Mouse (Mus musculus): ENCODE data around the gene Zfp975. TPM values are rescaled to one million over a fixed set of nuclear protein-coding genes. Genes with fewer than 3 reads are reported as not detected.
"Not testable (repeated sequence)": the region's sequence is repeated elsewhere in the genome, so short reads cannot be mapped to it uniquely, and the experiment has no call there.

Gene Zfp975
- polyA plus RNA-seq (2015; fragmentation: Nextera tagmentation; extraction: Ambion mirVana) = 6.8 and 7.1 TPM in 2 replicates

GRCm38 (mm10) chr7:42692362-42693158 is at the start of gene Zfp975:
Gene Zfp975, minus strand, starts transcription at chr7:42692742.
- ATAC-seq (ENCODE audit: insufficient read depth, low FRiP score, low read depth) = peak; percentile 100
- H3K9ac ChIP-seq = peak within 1 kb of the TSS; percentile 44
- peak within 1 kb of the TSS; percentile 81 for H3K27ac ChIP-seq
- H3K9me3 ChIP-seq; H3K4me1 ChIP-seq; H3K27me3 ChIP-seq (replicated peaks); H3K36me3 ChIP-seq: not testable (repeated sequence)
- peak within 1 kb of the TSS; percentile 58 for H3K4me2 ChIP-seq
- WGBS = under 1% methylated on average over 23 of the region's 23 CpGs
- H3K4me3 ChIP-seq (replicated peaks) = peak within 1 kb of the TSS; percentile 59

- Histone ChIP-seq H3K27ac (no peak overlapping the region), H3K9ac (no peak overlapping the region), H3K4me2 (no peak overlapping the region), H3K27me3 (replicated peaks) (no peaks in the 10 kb centered on the region), H3K9me3 (no peaks in the 10 kb centered on the region), H3K4me1 (no peaks in the 10 kb centered on the region), H3K36me3 (no peaks in the 10 kb centered on the region), H3K4me3 (replicated peaks) (no peak overlapping the region)
- 84% methylated on average over 10 of the region's 10 CpGs for WGBS
- no peak; the same call in 1 of the 2 replicates for ATAC-seq (ENCODE audit: insufficient read depth, low FRiP score, low read depth)
Measured at GRCm38 (mm10) chr7:42738536-42739210, 46.1 kb upstream of the Zfp975 start.

- H3K4me2 ChIP-seq; H3K4me3 ChIP-seq (replicated peaks); H3K9me3 ChIP-seq; H3K4me1 ChIP-seq; H3K27ac ChIP-seq; H3K27me3 ChIP-seq (replicated peaks); H3K9ac ChIP-seq; H3K36me3 ChIP-seq; ATAC-seq (ENCODE audit: insufficient read depth, low FRiP score, low read depth): not testable (repeated sequence)
- 88% methylated on average over 4 of the region's 4 CpGs for WGBS
Measured at GRCm38 (mm10) chr7:42726917-42727316, 34.4 kb upstream of the Zfp975 start, which contains the start of gene Gm17067. Gene Gm17067, minus strand, starts transcription at chr7:42727017.

DNA sequence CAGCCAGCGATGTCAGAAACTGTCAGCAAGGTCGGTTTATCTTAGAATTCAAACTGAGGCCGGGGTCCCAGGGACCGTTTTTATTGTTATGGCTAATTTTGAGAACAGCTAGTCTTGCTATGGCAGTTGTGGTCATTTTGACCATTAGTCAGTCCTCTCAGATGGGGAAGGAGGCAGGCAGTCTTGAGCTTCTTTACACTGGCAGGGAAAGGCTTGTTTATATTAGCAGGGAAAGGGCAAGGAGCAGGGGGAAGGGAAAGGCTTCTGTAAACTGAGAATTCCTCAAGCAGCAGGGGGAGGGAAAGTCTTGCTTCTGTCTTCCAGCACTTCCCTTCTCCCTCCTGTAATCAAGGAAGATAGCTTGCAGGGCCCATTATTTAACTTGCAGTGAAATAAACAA is 709 bp upstream of the Zfp975 start:
- ATAC-seq (ENCODE audit: insufficient read depth, low FRiP score, low read depth); H3K36me3 ChIP-seq; H3K9ac ChIP-seq; H3K9me3 ChIP-seq; H3K27me3 ChIP-seq (replicated peaks); H3K4me1 ChIP-seq: not testable (repeated sequence)
- peak overlapping the region; percentile 59 for H3K4me3 ChIP-seq (replicated peaks)
- 1% methylated on average over 4 of the region's 4 CpGs for WGBS
- H3K27ac ChIP-seq = peak overlapping the region; percentile 81; the same call in 1 of the 2 replicates
- peak overlapping the region; percentile 58 for H3K4me2 ChIP-seq

GRCm38 (mm10) chr7:42680081-42680480 is 12.5 kb downstream of the Zfp975 start:
- not testable (repeated sequence) for H3K4me3 ChIP-seq (replicated peaks); H3K36me3 ChIP-seq; H3K27me3 ChIP-seq (replicated peaks); H3K27ac ChIP-seq; ATAC-seq (ENCODE audit: insufficient read depth, low FRiP score, low read depth); H3K4me2 ChIP-seq; H3K9ac ChIP-seq; H3K4me1 ChIP-seq; H3K9me3 ChIP-seq
- 95% methylated on average over 6 of the region's 6 CpGs for WGBS

DNA sequence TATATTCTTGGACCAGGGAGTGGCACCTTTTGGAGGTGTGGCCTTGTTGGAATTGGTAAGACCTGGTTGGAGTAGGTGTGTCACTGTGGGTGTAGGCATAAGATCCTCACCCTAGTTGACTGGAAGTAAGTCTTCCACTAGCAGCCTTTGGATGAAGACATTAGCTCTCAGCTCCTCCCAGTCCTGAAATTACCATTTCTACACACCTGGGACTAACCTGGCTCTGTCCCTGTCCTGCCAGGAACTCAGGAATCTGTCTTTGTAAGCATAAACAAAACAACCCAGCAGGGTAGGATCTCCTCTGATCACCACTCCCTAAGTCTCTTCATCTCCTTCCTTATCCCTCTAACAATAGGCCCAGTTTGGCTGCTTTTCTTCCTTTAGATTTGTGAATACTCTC is 12.9 kb downstream of the Zfp975 start:
- not testable (repeated sequence) for H3K27ac ChIP-seq; H3K4me3 ChIP-seq (replicated peaks); H3K9me3 ChIP-seq; ATAC-seq (ENCODE audit: insufficient read depth, low FRiP score, low read depth); H3K36me3 ChIP-seq; H3K4me2 ChIP-seq; H3K9ac ChIP-seq; H3K27me3 ChIP-seq (replicated peaks); H3K4me1 ChIP-seq

DNA sequence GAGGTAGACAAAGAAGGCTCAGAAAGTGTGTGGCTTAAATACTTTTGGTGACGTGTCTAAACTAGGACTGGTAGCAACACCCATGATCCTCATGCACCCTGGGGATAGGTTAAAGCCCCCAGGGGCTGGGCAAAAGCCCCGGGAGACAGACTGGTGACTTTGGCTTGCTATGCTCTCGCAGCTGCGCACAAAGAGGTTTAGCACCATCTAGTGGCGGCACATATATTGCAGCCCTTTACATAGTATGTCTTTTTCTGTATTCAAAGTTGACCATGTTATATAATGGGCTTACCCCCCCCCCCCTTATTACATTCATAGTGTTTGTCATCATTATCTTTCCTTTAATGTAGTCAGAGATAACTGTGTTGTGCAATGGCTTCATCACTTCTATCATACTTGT is 32.4 kb downstream of the Zfp975 start:
- 71% methylated on average over 5 of the region's 5 CpGs for WGBS
- not testable (repeated sequence) for H3K4me2 ChIP-seq; H3K27me3 ChIP-seq (replicated peaks); ATAC-seq (ENCODE audit: insufficient read depth, low FRiP score, low read depth); H3K9ac ChIP-seq; H3K4me1 ChIP-seq; H3K36me3 ChIP-seq; H3K4me3 ChIP-seq (replicated peaks); H3K27ac ChIP-seq; H3K9me3 ChIP-seq

- H3K27me3 ChIP-seq (replicated peaks); H3K9ac ChIP-seq; H3K9me3 ChIP-seq; H3K27ac ChIP-seq; H3K36me3 ChIP-seq; ATAC-seq (ENCODE audit: insufficient read depth, low FRiP score, low read depth); H3K4me1 ChIP-seq; H3K4me2 ChIP-seq; H3K4me3 ChIP-seq (replicated peaks): not testable (repeated sequence)
- WGBS = 75% methylated on average over 2 of the region's 2 CpGs
Measured at GRCm38 (mm10) chr7:42655211-42655610, 37.3 kb downstream of the Zfp975 start.

- H3K27me3 ChIP-seq (replicated peaks); H3K36me3 ChIP-seq; H3K9me3 ChIP-seq; H3K9ac ChIP-seq; ATAC-seq (ENCODE audit: insufficient read depth, low FRiP score, low read depth); H3K27ac ChIP-seq; H3K4me1 ChIP-seq: not testable (repeated sequence)
- 15% methylated on average over 3 of the region's 3 CpGs for WGBS
- Histone ChIP-seq H3K4me2 (peak overlapping the region; percentile 55), H3K4me3 (replicated peaks) (peak overlapping the region; percentile 48; the same call in 1 of the 2 replicates)
Measured at GRCm38 (mm10) chr7:42643120-42643620, 49.4 kb downstream of the Zfp975 start.

GRCm38 (mm10) chr7:42642152-42643115 is 50.1 kb downstream of the Zfp975 start, which contains the start of gene Zfp976:
Gene Zfp976, minus strand, starts transcription at chr7:42642588.
- H3K27me3 ChIP-seq (replicated peaks) = not testable (repeated sequence)

DNA sequence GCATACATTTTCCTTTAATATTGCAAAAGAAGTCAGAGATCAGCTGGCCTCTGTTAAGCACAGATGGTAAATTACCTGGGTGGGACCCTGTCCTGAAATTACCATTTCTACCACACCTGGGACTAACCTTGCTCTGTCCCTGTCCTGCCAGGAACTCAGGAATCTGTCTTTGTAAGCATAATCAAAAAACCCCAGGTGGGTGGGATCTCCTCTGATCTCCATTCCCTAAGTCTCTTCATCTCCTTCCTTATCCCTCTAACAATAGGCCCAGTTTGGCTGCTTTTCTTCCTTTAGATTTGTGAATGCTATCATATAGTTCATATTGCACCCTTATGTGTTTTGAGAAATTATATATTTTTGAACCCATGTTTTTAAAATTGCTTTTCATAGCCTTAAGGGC is 61.5 kb downstream of the Zfp975 start:
- H3K9me3 ChIP-seq; H3K4me1 ChIP-seq; H3K27ac ChIP-seq; H3K4me2 ChIP-seq; H3K36me3 ChIP-seq; H3K4me3 ChIP-seq (replicated peaks); H3K27me3 ChIP-seq (replicated peaks); H3K9ac ChIP-seq; ATAC-seq (ENCODE audit: insufficient read depth, low FRiP score, low read depth): not testable (repeated sequence)

More at GRCm38 (mm10) chr7:42642152-42643115, 50.1 kb downstream of the Zfp975 start, which contains the start of gene Zfp976:
- Histone ChIP-seq H3K4me2 (peak within 1 kb of the TSS; percentile 55), H3K4me3 (replicated peaks) (peak within 1 kb of the TSS; percentile 48)
- not testable (repeated sequence) for H3K9me3 ChIP-seq, H3K9ac ChIP-seq, H3K27ac ChIP-seq, H3K4me1 ChIP-seq, H3K36me3 ChIP-seq
- ATAC-seq (ENCODE audit: insufficient read depth, low FRiP score, low read depth) = peak; percentile 99
- 2% methylated on average over 25 of the region's 25 CpGs for WGBS
